Mouse (Mus musculus): Measurements from ENCODE around the gene Nr5a2. TPM values are rescaled to one million over a fixed set of nuclear protein-coding genes. Genes with fewer than 3 reads are reported as not detected.

Nr5a2 gene
- polyA plus RNA-seq, 1 experiment from 2014 or later = 0.17 TPM

DNA sequence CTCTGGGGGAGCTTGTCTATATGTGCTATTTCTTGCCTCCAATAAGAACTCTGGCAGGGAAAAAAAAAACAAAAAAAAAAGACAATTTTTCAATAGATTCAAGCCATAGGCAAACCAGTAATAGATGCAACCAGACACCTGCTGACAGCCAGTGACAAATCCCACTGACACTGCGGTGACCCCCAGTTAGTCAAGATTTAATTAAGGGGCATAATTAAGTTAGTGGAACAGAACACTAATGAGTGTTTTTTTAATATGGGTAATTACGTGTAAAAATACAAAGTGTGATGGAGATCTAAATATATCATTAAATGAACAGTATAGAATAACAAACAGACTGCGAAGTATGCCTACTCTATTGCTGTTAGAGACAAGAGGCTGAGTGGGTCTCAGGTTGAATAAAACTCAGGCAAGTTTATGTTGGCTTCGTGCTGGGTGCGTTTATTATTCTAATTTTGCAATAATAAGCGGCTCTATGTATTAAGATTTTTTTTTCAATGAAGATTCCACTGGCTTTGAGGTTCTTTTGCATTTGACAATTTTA, 50.7 kb downstream of the Nr5a2 start:
- Histone ChIP-seq H3K27ac (ENCODE audit: low read depth, low read length) (no peak overlapping the region), H3K27me3 (replicated peaks; ENCODE audit: control insufficient read depth, insufficient read depth, low read length) (peaks cover 24% of the 10 kb centered on the region), H3K9ac (ENCODE audit: low read length) (no peak overlapping the region), H3K4me3 (ENCODE audit: low read depth, low read length) (no peak overlapping the region), H3K36me3 (ENCODE audit: control insufficient read depth, insufficient read depth, low read length) (no peaks in the 10 kb centered on the region), H3K9me3 (replicated peaks; ENCODE audit: control insufficient read depth, low read length) (no peaks in the 10 kb centered on the region), H3K4me2 (ENCODE audit: low read length) (no peak overlapping the region), H3K4me1 (ENCODE audit: control insufficient read depth, insufficient read depth, low read length) (no peaks in the 10 kb centered on the region)
- ATAC-seq (peak; percentile 71), DNase-seq (ENCODE audit: low spot score) (peak; percentile 64)
- 28% methylated on average over 6 of the region's 6 CpGs for WGBS

DNA sequence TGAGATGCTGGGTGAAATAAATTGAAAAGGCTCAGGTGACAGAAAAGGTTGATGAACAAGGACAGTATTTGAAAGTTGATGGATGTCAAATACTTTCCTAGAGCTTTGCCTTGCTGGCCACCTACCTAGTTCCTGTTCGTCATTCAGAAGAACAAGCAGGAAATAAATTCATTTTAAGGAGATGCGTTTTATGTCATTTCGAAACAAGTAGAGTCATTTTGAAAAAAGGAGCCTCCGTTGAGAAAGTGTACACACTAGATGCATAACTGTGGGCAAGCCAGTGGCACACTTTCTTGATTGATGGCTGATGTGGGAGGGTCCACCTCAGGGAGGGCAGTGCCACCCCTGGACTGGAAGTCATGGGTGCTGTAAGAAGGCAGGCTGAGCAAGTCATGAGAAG, 62.1 kb downstream of the Nr5a2 start:
- no peak overlapping the region for H3K4me3 ChIP-seq (ENCODE audit: low read depth, low read length)
- no peak overlapping the region for H3K27ac ChIP-seq (ENCODE audit: low read depth, low read length)
- no peak overlapping the region for H3K9ac ChIP-seq (ENCODE audit: low read length)
- DNase-seq (ENCODE audit: low spot score) (no peak), ATAC-seq (no peak)
- H3K9me3 ChIP-seq (replicated peaks; ENCODE audit: control insufficient read depth, low read length) = no peaks in the 10 kb centered on the region
- H3K27me3 ChIP-seq (replicated peaks; ENCODE audit: control insufficient read depth, insufficient read depth, low read length) = no peaks in the 10 kb centered on the region
- H3K36me3 ChIP-seq (ENCODE audit: control insufficient read depth, insufficient read depth, low read length) = no peaks in the 10 kb centered on the region
- H3K4me1 ChIP-seq (ENCODE audit: control insufficient read depth, insufficient read depth, low read length) = no peaks in the 10 kb centered on the region
- H3K4me2 ChIP-seq (ENCODE audit: low read length) = no peak overlapping the region
- WGBS = 88% methylated on average over 4 of the region's 4 CpGs

DNA sequence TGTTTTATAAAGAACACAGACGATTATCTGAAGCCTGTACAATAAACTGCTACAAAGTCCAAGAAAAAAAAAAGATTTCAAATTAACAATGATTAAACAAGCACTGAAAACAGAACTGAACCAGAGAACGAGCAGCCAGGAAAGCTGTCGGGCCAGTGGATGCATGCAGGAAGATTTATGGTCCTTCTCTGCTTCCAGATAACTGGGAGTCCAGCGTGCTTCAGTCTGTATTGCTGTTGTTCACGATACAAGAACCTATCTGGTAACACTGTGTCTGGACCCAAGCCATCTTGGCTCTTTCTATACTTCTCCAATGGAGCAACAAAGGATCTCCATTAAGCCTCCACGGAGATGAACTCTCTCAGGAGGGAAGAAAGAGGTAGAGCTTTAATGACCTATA, 63.9 kb downstream of the Nr5a2 start:
- no peak for DNase-seq (ENCODE audit: low spot score)
- H3K27me3 ChIP-seq (replicated peaks; ENCODE audit: control insufficient read depth, insufficient read depth, low read length) = no peaks in the 10 kb centered on the region
- H3K4me2 ChIP-seq (ENCODE audit: low read length) = no peak overlapping the region
- no peaks in the 10 kb centered on the region for H3K36me3 ChIP-seq (ENCODE audit: control insufficient read depth, insufficient read depth, low read length)
- no peak for ATAC-seq
- no peak overlapping the region for H3K4me3 ChIP-seq (ENCODE audit: low read depth, low read length)
- no peaks in the 10 kb centered on the region for H3K4me1 ChIP-seq (ENCODE audit: control insufficient read depth, insufficient read depth, low read length)
- no peak overlapping the region for H3K27ac ChIP-seq (ENCODE audit: low read depth, low read length)
- 58% methylated on average over 6 of the region's 6 CpGs for WGBS
- no peak overlapping the region for H3K9ac ChIP-seq (ENCODE audit: low read length)
- no peaks in the 10 kb centered on the region for H3K9me3 ChIP-seq (replicated peaks; ENCODE audit: control insufficient read depth, low read length)

DNA sequence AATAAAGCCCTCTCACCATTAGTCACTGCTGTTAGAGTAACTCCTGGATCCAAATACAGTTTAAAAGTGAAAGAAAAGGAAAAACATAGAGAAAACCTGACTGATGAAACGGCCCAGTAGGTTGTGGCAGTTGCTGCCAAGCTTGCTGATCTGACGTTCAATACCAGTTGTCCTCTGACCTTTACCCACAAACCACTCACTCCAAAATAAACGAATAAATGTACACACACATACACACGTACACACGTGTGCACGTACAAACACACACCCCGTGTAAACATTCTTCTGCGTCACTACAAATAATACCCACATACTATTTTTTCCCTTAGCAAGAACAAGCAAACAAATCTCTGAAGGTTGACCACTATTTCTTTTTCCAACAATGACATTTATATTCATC, 64.4 kb downstream of the Nr5a2 start:
- H3K36me3 ChIP-seq (ENCODE audit: control insufficient read depth, insufficient read depth, low read length) = no peaks in the 10 kb centered on the region
- DNase-seq (ENCODE audit: low spot score) (no peak), ATAC-seq (no peak)
- no peaks in the 10 kb centered on the region for H3K4me1 ChIP-seq (ENCODE audit: control insufficient read depth, insufficient read depth, low read length)
- H3K27ac ChIP-seq (ENCODE audit: low read depth, low read length) = no peak overlapping the region
- H3K9ac ChIP-seq (ENCODE audit: low read length) = no peak overlapping the region
- 93% methylated on average over 8 of the region's 8 CpGs for WGBS
- H3K4me2 ChIP-seq (ENCODE audit: low read length) = no peak overlapping the region
- H3K4me3 ChIP-seq (ENCODE audit: low read depth, low read length) = no peak overlapping the region
- H3K9me3 ChIP-seq (replicated peaks; ENCODE audit: control insufficient read depth, low read length) = no peaks in the 10 kb centered on the region
- H3K27me3 ChIP-seq (replicated peaks; ENCODE audit: control insufficient read depth, insufficient read depth, low read length) = no peaks in the 10 kb centered on the region

DNA sequence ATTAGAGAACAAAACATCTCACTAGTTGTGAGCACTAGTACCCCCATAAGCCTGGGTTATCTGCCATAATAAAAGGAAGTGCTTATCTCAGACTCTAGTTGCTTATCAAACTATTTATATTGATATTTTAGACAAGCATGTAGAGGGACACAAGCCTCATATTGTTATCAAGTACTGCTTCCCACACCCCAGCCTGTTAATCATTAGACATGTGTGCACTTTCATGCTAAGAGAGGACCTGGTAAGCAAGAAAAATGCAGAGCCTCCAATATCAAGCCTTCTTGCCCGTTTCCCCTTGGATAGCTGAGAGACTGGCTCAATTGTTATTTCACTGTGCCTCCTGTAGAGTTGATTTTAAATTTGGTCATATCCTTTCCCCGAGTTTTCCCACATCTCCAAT, 65.5 kb downstream of the Nr5a2 start:
- Histone ChIP-seq H3K9ac (ENCODE audit: low read length) (no peak overlapping the region), H3K27me3 (replicated peaks; ENCODE audit: control insufficient read depth, insufficient read depth, low read length) (no peaks in the 10 kb centered on the region), H3K27ac (ENCODE audit: low read depth, low read length) (no peak overlapping the region), H3K4me2 (ENCODE audit: low read length) (no peak overlapping the region), H3K4me3 (ENCODE audit: low read depth, low read length) (no peak overlapping the region), H3K4me1 (ENCODE audit: control insufficient read depth, insufficient read depth, low read length) (no peaks in the 10 kb centered on the region), H3K9me3 (replicated peaks; ENCODE audit: control insufficient read depth, low read length) (no peaks in the 10 kb centered on the region), H3K36me3 (ENCODE audit: control insufficient read depth, insufficient read depth, low read length) (no peaks in the 10 kb centered on the region)
- 71% methylated on average over 2 of the region's 2 CpGs for WGBS
- no peak for DNase-seq (ENCODE audit: low spot score)
- ATAC-seq = no peak

DNA sequence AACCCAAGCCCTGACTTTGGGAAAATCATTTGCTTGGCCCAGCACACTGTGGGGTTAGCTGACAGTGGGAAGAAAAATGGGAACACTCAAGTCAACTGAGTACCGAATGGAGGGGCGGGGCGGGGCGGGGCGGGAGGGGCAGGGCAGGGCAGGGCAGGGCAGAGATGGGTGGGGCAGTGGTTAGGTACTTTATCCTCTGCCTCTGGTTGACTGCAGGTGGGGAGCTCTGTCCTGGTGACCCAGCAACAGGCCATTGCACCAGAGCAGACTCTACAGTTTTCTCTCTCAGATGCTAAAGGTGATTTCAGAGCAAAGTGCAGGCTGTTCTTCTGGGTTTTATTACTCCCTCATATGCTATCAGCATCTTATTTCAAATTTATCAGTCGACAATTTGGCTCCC, 67.1 kb downstream of the Nr5a2 start:
- WGBS = 92% methylated on average over 6 of the region's 6 CpGs
- no peak for ATAC-seq
- Histone ChIP-seq H3K9ac (ENCODE audit: low read length) (no peak overlapping the region), H3K27ac (ENCODE audit: low read depth, low read length) (no peak overlapping the region), H3K4me3 (ENCODE audit: low read depth, low read length) (no peak overlapping the region), H3K4me2 (ENCODE audit: low read length) (no peak overlapping the region), H3K27me3 (replicated peaks; ENCODE audit: control insufficient read depth, insufficient read depth, low read length) (no peaks in the 10 kb centered on the region), H3K36me3 (ENCODE audit: control insufficient read depth, insufficient read depth, low read length) (no peaks in the 10 kb centered on the region), H3K4me1 (ENCODE audit: control insufficient read depth, insufficient read depth, low read length) (0 out of 2 replicates have a peak, but pooled peaks cover 3% of the 10 kb centered on the region), H3K9me3 (replicated peaks; ENCODE audit: control insufficient read depth, low read length) (no peaks in the 10 kb centered on the region)
- no peak for DNase-seq (ENCODE audit: low spot score)

DNA sequence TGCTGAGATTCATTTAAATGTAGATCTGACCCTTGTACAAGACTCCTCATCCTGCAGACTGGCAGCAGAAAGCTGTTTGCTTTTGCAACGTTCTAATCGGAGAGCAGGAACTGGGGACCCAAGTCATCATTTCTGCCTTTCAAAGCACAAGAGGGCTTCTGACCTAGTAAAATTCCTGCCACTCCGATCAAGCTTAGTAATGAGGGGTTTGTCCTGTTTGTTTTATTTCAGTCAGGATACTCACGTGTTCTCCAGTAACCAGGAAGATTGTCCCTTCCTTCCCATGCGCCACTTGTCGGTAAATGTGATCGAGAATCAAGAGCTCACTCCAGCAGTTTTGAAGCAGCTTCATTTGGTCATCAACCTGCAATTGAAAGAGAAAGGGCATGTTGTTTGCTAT, 69.8 kb downstream of the Nr5a2 start:
- ATAC-seq (no peak), DNase-seq (ENCODE audit: low spot score) (no peak)
- Histone ChIP-seq H3K27me3 (replicated peaks; ENCODE audit: control insufficient read depth, insufficient read depth, low read length) (no peaks in the 10 kb centered on the region), H3K4me2 (ENCODE audit: low read length) (no peak overlapping the region), H3K9ac (ENCODE audit: low read length) (no peak overlapping the region), H3K4me3 (ENCODE audit: low read depth, low read length) (no peak overlapping the region), H3K9me3 (replicated peaks; ENCODE audit: control insufficient read depth, low read length) (no peaks in the 10 kb centered on the region), H3K27ac (ENCODE audit: low read depth, low read length) (no peak overlapping the region), H3K36me3 (ENCODE audit: control insufficient read depth, insufficient read depth, low read length) (no peaks in the 10 kb centered on the region), H3K4me1 (ENCODE audit: control insufficient read depth, insufficient read depth, low read length) (0 out of 2 replicates have a peak, but pooled peaks cover 3% of the 10 kb centered on the region)
- 82% methylated on average over 7 of the region's 7 CpGs for WGBS

DNA sequence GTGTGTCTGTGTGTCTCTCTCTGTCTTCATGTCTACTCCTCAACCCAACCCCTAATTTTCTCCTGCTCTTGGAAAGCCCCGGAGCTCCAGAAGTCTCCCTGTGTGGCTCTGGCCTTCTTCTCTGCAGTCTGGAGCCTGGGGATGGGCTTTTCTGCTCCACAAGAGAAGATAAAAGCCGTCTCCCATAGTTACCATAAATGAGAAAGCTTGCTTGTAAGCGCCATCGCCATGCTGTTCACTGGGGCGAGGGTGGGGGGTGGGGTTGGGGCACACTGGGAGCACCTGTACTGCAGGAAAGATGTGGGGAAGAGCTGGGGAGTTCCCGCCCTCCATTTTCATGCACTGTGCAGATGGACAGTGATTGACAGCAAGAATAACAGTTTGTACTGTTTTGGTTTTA, 71.5 kb downstream of the Nr5a2 start:
- Histone ChIP-seq H3K4me3 (ENCODE audit: low read depth, low read length) (no peak overlapping the region), H3K9me3 (replicated peaks; ENCODE audit: control insufficient read depth, low read length) (no peaks in the 10 kb centered on the region), H3K4me1 (ENCODE audit: control insufficient read depth, insufficient read depth, low read length) (0 out of 2 replicates have a peak, but pooled peaks cover 3% of the 10 kb centered on the region), H3K27me3 (replicated peaks; ENCODE audit: control insufficient read depth, insufficient read depth, low read length) (no peaks in the 10 kb centered on the region), H3K27ac (ENCODE audit: low read depth, low read length) (no peak overlapping the region), H3K9ac (ENCODE audit: low read length) (no peak overlapping the region), H3K36me3 (ENCODE audit: control insufficient read depth, insufficient read depth, low read length) (no peaks in the 10 kb centered on the region), H3K4me2 (ENCODE audit: low read length) (no peak overlapping the region)
- no peak for ATAC-seq
- no peak for DNase-seq (ENCODE audit: low spot score)
- 39% methylated on average over 6 of the region's 6 CpGs for WGBS

DNA sequence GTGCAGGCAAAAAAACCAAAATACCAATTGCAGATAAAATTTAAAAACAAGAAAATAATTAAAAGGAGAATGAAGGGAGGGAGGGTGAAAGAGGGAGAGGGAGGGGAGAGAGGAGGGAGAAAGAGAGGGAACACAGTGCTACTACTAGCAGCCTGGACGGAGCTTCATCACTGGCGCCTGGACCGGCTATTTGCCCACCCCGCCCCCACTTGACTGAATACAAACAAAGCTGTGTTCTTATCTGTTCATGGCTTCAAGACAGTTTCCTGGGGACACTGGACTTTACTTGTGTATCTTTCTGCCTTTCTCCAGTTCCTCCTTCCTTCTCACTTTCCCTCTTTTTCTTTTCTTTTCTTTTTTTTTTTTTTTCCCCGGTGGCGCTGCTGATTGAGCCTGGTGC, 73.6 kb downstream of the Nr5a2 start:
- Histone ChIP-seq H3K36me3 (ENCODE audit: control insufficient read depth, insufficient read depth, low read length) (no peaks in the 10 kb centered on the region), H3K27ac (ENCODE audit: low read depth, low read length) (no peak overlapping the region), H3K9ac (ENCODE audit: low read length) (no peak overlapping the region), H3K4me2 (ENCODE audit: low read length) (no peak overlapping the region), H3K27me3 (replicated peaks; ENCODE audit: control insufficient read depth, insufficient read depth, low read length) (no peaks in the 10 kb centered on the region), H3K4me1 (ENCODE audit: control insufficient read depth, insufficient read depth, low read length) (0 out of 2 replicates have a peak, but pooled peaks cover 3% of the 10 kb centered on the region), H3K9me3 (replicated peaks; ENCODE audit: control insufficient read depth, low read length) (no peaks in the 10 kb centered on the region), H3K4me3 (ENCODE audit: low read depth, low read length) (no peak overlapping the region)
- 59% methylated on average over 6 of the region's 6 CpGs for WGBS
- ATAC-seq (no peak), DNase-seq (ENCODE audit: low spot score) (no peak)
